Mouse (Mus musculus) bone marrow, adult 2 months (tissue): ENCODE measurements around the gene Utp18. TPM values are rescaled to one million over a fixed set of nuclear protein-coding genes. Genes with fewer than 3 reads are reported as not detected.

Source experiments
- H3K27ac ChIP-seq: fragments of 200-500 bp; 2 replicates; pipeline ENCODE4 v1.5.1; 2012; ENCODE audit warnings: low read depth, mild to moderate bottlenecking, control low read depth, inconsistent platforms, low read length; ENCODE audit not compliant: control insufficient read depth, poor library complexity, insufficient read depth
- H3K4me1 ChIP-seq: fragments of 200-500 bp; 2 replicates; pipeline ENCODE4 v1.6.1; 2011; ENCODE audit warnings: low read length; ENCODE audit not compliant: control insufficient read depth, insufficient read depth
- H3K4me3 ChIP-seq: fragments of 200-500 bp; replicated peaks from 2 replicates; pipeline ENCODE3; 2011; ENCODE audit warnings: mild to moderate bottlenecking, low read depth, low read length, control low read depth; ENCODE audit not compliant: control insufficient read depth
- CTCF ChIP-seq: fragments of 200-500 bp; IDR thresholded peaks from 2 replicates; pipeline ENCODE4 v1.5.1; 2011; ENCODE audit warnings: low read length, control low read depth; ENCODE audit not compliant: control insufficient read depth, insufficient read depth
- POLR2A ChIP-seq: fragments of 200-500 bp; IDR thresholded peaks from 2 replicates; pipeline ENCODE4 v1.6.1; 2011; ENCODE audit warnings: low read depth, mild to moderate bottlenecking, control low read depth, low read length, borderline replicate concordance; ENCODE audit not compliant: control insufficient read depth
- WGBS: fragments of 180-500 bp; shearing (Covaris S2); methylation state at CpG from one replicate; pipeline ENCODE4 v1.1.7; 2018; 5-methylcytosine and 5-hydroxymethylcytosine counted together
- polyA plus RNA-seq: library from polyadenylated mRNA; stranded (reverse); fragments of >200 nt; gene quantifications from 2 replicates; pipeline ENCODE4 v1.2.4, GENCODE M21; 2011; ENCODE audit warnings: low replicate concordance; ENCODE audit not compliant: missing spikeins, insufficient read depth, insufficient read length

Gene Utp18
- polyA plus RNA-seq, 1 experiment = 16.7 TPM

DNA sequence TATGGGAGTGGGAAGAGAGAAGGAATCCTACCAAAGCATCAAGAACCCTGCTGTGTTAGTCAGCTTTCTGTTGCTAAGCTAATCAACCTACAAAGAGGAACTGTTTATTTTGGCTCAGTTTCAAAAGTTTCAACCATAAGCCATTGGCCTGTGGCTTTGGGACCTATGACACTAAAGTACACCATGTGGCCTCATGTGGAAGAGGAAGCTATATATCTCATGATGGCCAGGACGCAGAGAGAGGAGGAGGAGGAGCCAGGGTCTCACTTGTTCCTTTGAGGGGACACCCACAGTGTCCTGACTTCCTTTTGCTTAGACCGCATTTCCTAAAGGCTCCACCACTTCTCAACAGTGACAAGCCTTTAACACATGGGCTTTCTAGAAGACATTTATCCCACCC is 64.0 kb downstream of the Utp18 start:
- H3K4me1 ChIP-seq = peaks cover 3% of the 10 kb centered on the region; the same call in 1 of the 2 replicates

DNA sequence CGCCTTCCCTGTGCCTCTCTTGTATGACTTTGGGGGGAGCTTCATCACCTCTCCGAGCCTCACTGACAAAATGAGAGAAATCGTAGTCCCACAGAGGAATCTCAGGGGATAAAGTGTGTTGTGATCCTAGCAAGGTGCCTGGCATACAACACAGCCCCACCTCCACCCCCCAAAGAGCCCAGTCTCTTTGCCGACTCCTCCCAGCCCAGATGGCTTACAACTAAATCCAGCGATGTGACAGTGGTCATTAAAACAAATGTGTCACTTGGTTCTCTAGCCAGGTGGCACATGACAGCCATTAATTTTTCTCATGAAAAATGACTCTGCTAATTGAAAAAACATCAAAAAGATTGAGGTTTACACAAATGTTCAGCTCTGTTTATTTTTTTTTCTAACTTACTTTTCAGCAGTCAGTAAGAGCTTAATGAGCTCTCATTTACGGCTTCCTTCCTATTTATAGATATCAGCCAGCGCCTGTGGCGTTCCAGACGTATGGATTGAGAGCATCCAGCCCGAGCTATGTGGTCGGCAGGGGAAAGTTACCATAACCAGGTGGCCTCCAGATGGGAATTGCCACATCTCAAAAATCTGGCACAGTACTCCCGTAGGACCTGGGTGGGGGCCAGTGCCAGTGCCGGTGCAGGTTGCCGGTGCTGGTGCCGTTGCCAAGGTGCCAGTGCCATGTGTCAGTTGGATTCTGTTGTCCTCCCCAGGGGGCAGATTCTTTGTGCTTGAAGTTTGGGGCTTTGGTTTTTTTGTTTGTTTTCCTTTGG is 67.4 kb downstream of the Utp18 start:
- no peak for TF ChIP-seq POLR2A
- TF ChIP-seq CTCF = no peak
- H3K27ac ChIP-seq = no peak overlapping the region
- no peak overlapping the region for H3K4me3 ChIP-seq
- WGBS = 60% methylated on average over 15 of the region's 15 CpGs
- H3K4me1 ChIP-seq = peaks cover 3% of the 10 kb centered on the region; the same call in 1 of the 2 replicates

More for the DNA sequence above, 64.0 kb downstream of the Utp18 start:
- Histone ChIP-seq H3K27ac (peak overlapping the region; percentile 29; the same call in 1 of the 2 replicates), H3K4me3 (no peak overlapping the region)
- WGBS = 0% methylated on average over 2 of the region's 2 CpGs
- TF ChIP-seq CTCF (no peak), POLR2A (no peak)

DNA sequence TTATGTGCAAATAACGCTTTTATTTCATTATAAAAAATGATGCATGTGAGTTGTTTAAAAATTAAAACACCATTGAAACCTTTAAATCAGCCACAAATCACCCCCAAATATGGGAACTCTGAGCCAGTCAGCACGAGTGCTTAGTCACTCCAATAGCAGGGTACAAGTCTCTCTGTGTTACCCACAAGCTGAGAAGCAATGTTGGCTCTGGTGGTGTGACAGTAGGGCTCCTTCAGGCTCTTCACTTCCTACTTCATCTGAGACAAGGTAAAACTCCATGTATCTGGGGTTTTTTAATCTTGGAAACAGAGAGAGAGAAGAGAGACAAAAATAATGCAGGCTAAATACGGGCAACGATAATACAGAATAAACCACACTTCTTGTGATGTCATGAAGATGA is 72.6 kb downstream of the Utp18 start:
- 66% methylated on average over 4 of the region's 4 CpGs for WGBS
- TF ChIP-seq POLR2A = no peak
- no peak for TF ChIP-seq CTCF
- Histone ChIP-seq H3K27ac (no peak overlapping the region), H3K4me1 (no peaks in the 10 kb centered on the region), H3K4me3 (no peak overlapping the region)

DNA sequence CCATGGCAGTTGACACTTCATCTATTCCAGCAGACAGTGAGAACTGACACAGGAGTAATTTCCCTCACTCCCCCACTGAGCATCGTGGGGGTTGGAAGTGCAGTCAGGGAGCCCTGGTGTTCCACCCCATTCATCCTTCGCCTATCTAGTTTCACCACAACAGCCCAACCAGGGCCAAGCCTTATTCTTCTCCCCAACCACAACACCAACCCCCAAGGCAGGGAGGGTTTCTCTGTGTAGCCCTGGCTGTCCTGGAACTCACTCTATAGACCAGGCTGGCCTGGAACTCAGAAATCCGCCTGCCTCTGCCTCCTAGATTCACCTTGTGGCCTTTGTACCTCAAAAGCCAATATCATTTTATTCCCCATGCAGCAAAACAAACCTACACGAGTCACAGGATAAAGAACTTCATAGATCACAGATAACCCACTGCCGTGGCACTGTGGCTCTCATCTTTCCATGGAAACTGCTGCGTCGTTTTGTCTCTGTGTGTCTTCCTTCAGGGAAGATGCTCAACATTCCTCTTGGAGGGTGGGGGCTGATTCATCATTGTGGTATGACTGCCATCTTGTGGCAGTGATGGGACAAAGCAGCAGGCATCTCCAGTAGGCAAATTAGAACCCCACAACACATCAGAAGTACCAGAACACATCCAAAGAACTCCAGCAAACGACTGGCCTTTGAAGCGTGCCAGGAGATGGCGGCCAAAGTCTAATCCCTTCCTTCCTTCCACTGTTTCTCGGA is 73.3 kb downstream of the Utp18 start:
- peak; percentile 52; the same call in 1 of the 2 replicates for TF ChIP-seq CTCF
- TF ChIP-seq POLR2A = no peak
- WGBS = 32% methylated on average over 11 of the region's 11 CpGs
- H3K4me1 ChIP-seq = no peaks in the 10 kb centered on the region
- H3K27ac ChIP-seq = no peak overlapping the region
- no peak overlapping the region for H3K4me3 ChIP-seq

Other genes with a start within 250 kb of the Utp18 start
- gene Mbtd1, start 86 bp upstream of the Utp18 start, polyA plus RNA-seq = 9.4 and 20.3 TPM in 2 replicates
- 47.5 and 121 TPM in 2 replicates for gene Nme2, start 70.5 kb upstream of the Utp18 start, polyA plus RNA-seq
- 4.4 and 29.3 TPM in 2 replicates for gene Gm20390, start 82.5 kb upstream of the Utp18 start, polyA plus RNA-seq
- 70.1 and 89.9 TPM in 2 replicates for gene Nme1, start 82.8 kb upstream of the Utp18 start, polyA plus RNA-seq
- gene Spag9, start 110.3 kb upstream of the Utp18 start, polyA plus RNA-seq = 8.6 and 22.7 TPM in 2 replicates